Mouse (Mus musculus) heart, postnatal 0 days (tissue): ENCODE measurements around the gene Serpinb1b. TPM values are rescaled to one million over a fixed set of nuclear protein-coding genes. Genes with fewer than 3 reads are reported as not detected.

Source experiments
- ATAC-seq: fragments of 200-750 bp; cut with Nextera tagmentation; 2 replicates; pipeline ENCODE4 v1.8.0; 2017; ENCODE audit warnings: low read depth, moderate number of reproducible peaks, moderate library complexity; ENCODE audit not compliant: insufficient read depth
- DNase-seq: peaks from one replicate; pipeline ENCODE4 v3.0.0-alpha.2; 2016; ENCODE audit warnings: low spot score
- H3K27ac ChIP-seq: fragments of 300-500 bp; sonication (generic); 2 replicates; pipeline ENCODE4 v1.5.1; 2014; ENCODE audit warnings: low read depth, mild to moderate bottlenecking
- H3K27me3 ChIP-seq: fragments of 300-500 bp; sonication (generic); 2 replicates; pipeline ENCODE4 v1.6.1; 2014; ENCODE audit warnings: low read length, mixed read lengths; ENCODE audit not compliant: control insufficient read depth, insufficient read depth
- H3K36me3 ChIP-seq: fragments of 300-500 bp; sonication (generic); replicated peaks from 2 replicates; pipeline ENCODE4 v1.6.1; 2014; ENCODE audit warnings: low read length, mixed read lengths; ENCODE audit not compliant: control insufficient read depth, insufficient read depth
- H3K4me1 ChIP-seq: fragments of 300-500 bp; sonication (generic); 2 replicates; pipeline ENCODE4 v1.6.1; 2014; ENCODE audit warnings: antibody characterized with exemption; ENCODE audit not compliant: control insufficient read depth, insufficient read depth
- H3K4me2 ChIP-seq: fragments of 300-500 bp; sonication (generic); 2 replicates; pipeline ENCODE4 v1.6.1; 2014; ENCODE audit warnings: low read depth, mild to moderate bottlenecking, low read length, moderate library complexity
- H3K4me3 ChIP-seq: fragments of 300-500 bp; sonication (generic); 2 replicates; pipeline ENCODE4 v1.5.1; 2014; ENCODE audit warnings: low read depth, low read length
- H3K9ac ChIP-seq: fragments of 300-500 bp; sonication (generic); replicated peaks from 2 replicates; pipeline ENCODE4 v1.6.1; 2014; ENCODE audit warnings: low read depth, low read length, mixed read lengths
- H3K9me3 ChIP-seq: fragments of 300-500 bp; sonication (generic); replicated peaks from 2 replicates; pipeline ENCODE4 v1.6.1; 2016; ENCODE audit warnings: low read length; ENCODE audit not compliant: control insufficient read depth
- CTCF ChIP-seq: IDR thresholded peaks from 2 replicates; pipeline ENCODE4 v1.5.1; 2016; ENCODE audit warnings: antibody characterized with exemption, control low read depth, low read depth
- EP300 ChIP-seq: IDR thresholded peaks from 2 replicates; pipeline ENCODE4 v1.6.1; 2016; ENCODE audit warnings: antibody characterized with exemption, low read depth
- WGBS: fragments of 180-500 bp; shearing (Covaris S2); extraction: QIAGEN DNeasy Blood & Tissue Kit; methylation state at CpG from one replicate; pipeline ENCODE4 v1.1.7; 2014; 5-methylcytosine and 5-hydroxymethylcytosine counted together
- polyA plus RNA-seq: library from polyadenylated mRNA; unstranded; fragments of >200 nt; fragmentation: Nextera tagmentation; extraction: Ambion mirVana; gene quantifications from 2 replicates; pipeline ENCODE4 v1.2.1, GENCODE M21; 2015
- total RNA-seq: library from RNA; depleted of rRNA; stranded (reverse); fragments of >200 nt; gene quantifications from 2 replicates; pipeline ENCODE4 v1.2.3, GENCODE M21; 2014; ENCODE audit warnings: low replicate concordance

Gene Serpinb1b
- total and polyA plus RNA-seq, 2 experiments from 2014 or later: not detected

- no peak overlapping the region for H3K9ac ChIP-seq
- H3K4me1 ChIP-seq: peaks cover 3% of the 10 kb centered on the region; the same call in 1 of the 2 replicates
- no peak overlapping the region for H3K4me2 ChIP-seq
- peak; percentile 78 for TF ChIP-seq CTCF
- TF ChIP-seq EP300: no peak
- no peaks in the 10 kb centered on the region for H3K9me3 ChIP-seq
- no peak overlapping the region for H3K27ac ChIP-seq
- no peak overlapping the region for H3K4me3 ChIP-seq
- DNase-seq: peak; percentile 47
- peak; percentile 84 for ATAC-seq
- H3K27me3 ChIP-seq: no peaks in the 10 kb centered on the region
- H3K36me3 ChIP-seq: no peaks in the 10 kb centered on the region
Measured at GRCm38 (mm10) chr13:33074029-33074428, 4.3 kb upstream of the Serpinb1b start.

- ATAC-seq: no peak
- 27% methylated on average over 3 of the region's 3 CpGs for WGBS
- TF ChIP-seq EP300 (no peak), CTCF (no peak)
Measured at GRCm38 (mm10) chr13:33076247-33076646, 2.1 kb upstream of the Serpinb1b start.

GRCm38 (mm10) chr13:33077026-33077685 is 1.2 kb upstream of the Serpinb1b start:
- Histone ChIP-seq H3K27ac (no peak overlapping the region), H3K9ac (no peak overlapping the region), H3K4me2 (no peak overlapping the region), H3K9me3 (no peaks in the 10 kb centered on the region), H3K36me3 (no peaks in the 10 kb centered on the region), H3K27me3 (no peaks in the 10 kb centered on the region), H3K4me1 (peaks cover 3% of the 10 kb centered on the region; the same call in 1 of the 2 replicates), H3K4me3 (no peak overlapping the region)
- 86% methylated on average over 10 of the region's 10 CpGs for whole genome bisulfite sequencing
- no peak for TF ChIP-seq CTCF
- TF ChIP-seq EP300: no peak
- ATAC-seq (no peak), DNase-seq (no peak)

More at GRCm38 (mm10) chr13:33076247-33076646, 2.1 kb upstream of the Serpinb1b start:
- H3K4me3 ChIP-seq: no peak overlapping the region
- peaks cover 3% of the 10 kb centered on the region; the same call in 1 of the 2 replicates for H3K4me1 ChIP-seq
- no peak overlapping the region for H3K27ac ChIP-seq
- no peaks in the 10 kb centered on the region for H3K9me3 ChIP-seq
- no peak for DNase-seq
- no peaks in the 10 kb centered on the region for H3K27me3 ChIP-seq
- H3K9ac ChIP-seq: no peak overlapping the region
- no peaks in the 10 kb centered on the region for H3K36me3 ChIP-seq
- no peak overlapping the region for H3K4me2 ChIP-seq

- ATAC-seq: peak; percentile 36; the same call in 1 of the 2 replicates
- Histone ChIP-seq H3K9ac (no peak overlapping the region), H3K4me2 (peak overlapping the region; percentile 57), H3K27ac (no peak overlapping the region), H3K36me3 (no peaks in the 10 kb centered on the region), H3K4me3 (peak overlapping the region; percentile 16; the same call in 1 of the 2 replicates), H3K27me3 (no peaks in the 10 kb centered on the region), H3K4me1 (peaks cover 3% of the 10 kb centered on the region; the same call in 1 of the 2 replicates), H3K9me3 (no peaks in the 10 kb centered on the region)
- DNase-seq: peak; percentile 73
- TF ChIP-seq EP300: no peak
- TF ChIP-seq CTCF: peak; percentile 64
- WGBS: 11% methylated on average over 6 of the region's 6 CpGs
Measured at GRCm38 (mm10) chr13:33079391-33079790, 1.0 kb downstream of the Serpinb1b start.

DNA sequence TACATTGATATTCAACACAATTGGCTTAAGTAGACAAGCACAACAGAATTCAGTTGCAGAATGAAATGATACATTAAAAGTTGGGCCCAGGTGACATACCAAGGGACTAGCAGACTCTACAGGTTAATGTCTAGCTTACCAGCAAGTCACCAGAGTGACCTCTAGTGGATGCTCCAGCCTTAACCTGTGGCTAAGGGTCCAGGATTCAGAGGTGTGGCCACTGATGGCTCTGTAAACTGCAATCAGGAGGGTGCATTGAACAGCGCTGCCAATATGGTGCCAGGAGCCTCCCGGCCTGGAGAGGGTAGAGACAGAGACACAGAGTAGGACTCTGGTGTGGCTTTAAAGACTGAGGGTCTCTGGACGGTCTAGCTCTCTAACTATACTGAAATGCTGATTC is 2.0 kb downstream of the Serpinb1b start:
- no peak for TF ChIP-seq EP300
- TF ChIP-seq CTCF: peak; percentile 44
- H3K4me2 ChIP-seq: no peak overlapping the region
- H3K27me3 ChIP-seq: no peaks in the 10 kb centered on the region
- DNase-seq (peak; percentile 11), ATAC-seq (no peak)
- no peak overlapping the region for H3K4me3 ChIP-seq
- H3K9ac ChIP-seq: no peak overlapping the region
- no peaks in the 10 kb centered on the region for H3K9me3 ChIP-seq
- H3K27ac ChIP-seq: no peak overlapping the region
- H3K4me1 ChIP-seq: peaks cover 3% of the 10 kb centered on the region
- H3K36me3 ChIP-seq: no peaks in the 10 kb centered on the region
- 24% methylated on average over 3 of the region's 3 CpGs for WGBS
